Mouse (Mus musculus): ENCODE data around the gene Scgb1b3. TPM values are rescaled to one million over a fixed set of nuclear protein-coding genes. Genes with fewer than 3 reads are reported as not detected.

Scgb1b3 gene
- not detected in 2 replicates for polyA plus RNA-seq (2012; rRNA removed)

GRCm38 (mm10) chr7:31375292-31375691, at the start of gene Scgb1b3:
Gene Scgb1b3, plus strand, starts transcription at chr7:31375592.
- TF ChIP-seq CTCF (conservative IDR thresholded peaks at IDR 0.05; ENCODE audit: insufficient read depth, insufficient read length, low read depth, low read length) (no peak), POLR2A (IDR thresholded peaks at IDR 0.05; ENCODE audit: low read depth, low read length) (no peak)
- no peak within 1 kb of the TSS for H3K4me3 ChIP-seq (ENCODE audit: insufficient read depth, low read depth, low read length)

DNA sequence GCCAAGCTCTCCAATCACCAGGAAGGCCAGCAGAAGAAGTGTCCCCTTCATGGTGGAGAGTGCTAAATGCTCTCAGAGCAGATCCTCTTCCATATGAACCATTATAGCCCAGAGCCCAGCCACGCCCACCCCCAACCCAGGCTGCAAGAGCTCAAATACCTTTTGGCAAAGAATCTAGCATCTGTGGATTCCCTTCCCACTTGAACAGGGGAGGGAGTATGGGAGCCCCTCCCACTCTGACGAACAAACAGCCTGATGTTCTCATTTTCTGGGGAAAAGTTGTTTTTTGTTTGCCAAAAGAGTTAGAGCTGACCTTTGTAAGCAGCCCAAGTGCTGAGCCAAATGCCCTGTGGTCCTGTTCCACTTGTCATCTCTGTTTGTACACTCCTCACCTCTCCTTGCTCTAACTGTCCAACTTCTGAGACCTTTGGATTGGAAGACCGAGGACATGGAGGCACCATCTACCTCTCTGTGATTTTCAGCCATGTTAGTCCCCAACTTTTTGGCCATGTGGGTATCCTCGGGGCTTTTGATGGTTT, 13.3 kb upstream of the Scgb1b3 start, which contains the start of gene Scgb2b3:
TSS of gene Scgb2b3 (minus strand) at position 51 of the 539 bp plus-strand sequence.
- no peaks in the 10 kb centered on the region for H3K27me3 ChIP-seq (replicated peaks; ENCODE audit: control insufficient read depth, insufficient read depth, low read length)
- no peaks in the 10 kb centered on the region for H3K36me3 ChIP-seq (ENCODE audit: control insufficient read depth, insufficient read depth, low read length)
- TF ChIP-seq POLR2A (IDR thresholded peaks at IDR 0.05; ENCODE audit: low read depth, low read length) (no peak), CTCF (conservative IDR thresholded peaks at IDR 0.05; ENCODE audit: insufficient read depth, insufficient read length, low read depth, low read length) (no peak)
- DNase-seq: no peak
- WGBS: 69% methylated on average over 4 of the region's 4 CpGs
- no peaks in the 10 kb centered on the region for H3K4me1 ChIP-seq (ENCODE audit: control insufficient read depth, insufficient read depth, low read length)
- H3K27ac ChIP-seq (ENCODE audit: insufficient read depth, low read depth, low read length): no peak within 1 kb of the TSS
- H3K4me3 ChIP-seq (ENCODE audit: insufficient read depth, low read depth, low read length): no peak within 1 kb of the TSS

More at GRCm38 (mm10) chr7:31375292-31375691, at the start of gene Scgb1b3:
- no peaks in the 10 kb centered on the region for H3K36me3 ChIP-seq (ENCODE audit: control insufficient read depth, insufficient read depth, low read length)
- no peaks in the 10 kb centered on the region for H3K4me1 ChIP-seq (ENCODE audit: control insufficient read depth, insufficient read depth, low read length)
- 71% methylated on average over 3 of the region's 3 CpGs for WGBS
- no peaks in the 10 kb centered on the region for H3K27me3 ChIP-seq (replicated peaks; ENCODE audit: control insufficient read depth, insufficient read depth, low read length)
- H3K27ac ChIP-seq (ENCODE audit: insufficient read depth, low read depth, low read length): no peak within 1 kb of the TSS
- DNase-seq: no peak

Other genes starting within 250 kb of the Scgb1b3 start
- 25.1 and 27.9 TPM in 2 replicates for gene Scn1b, start 248.6 kb upstream of the Scgb1b3 start, polyA plus RNA-seq (2012; rRNA removed)
- gene Gramd1a, start 219.7 kb upstream of the Scgb1b3 start, polyA plus RNA-seq (2012; rRNA removed): 53.8 and 57.1 TPM in 2 replicates
- not detected in 2 replicates for gene Scgb2b2, start 85.1 kb upstream of the Scgb1b3 start, polyA plus RNA-seq (2012; rRNA removed)
- gene Scgb1b2, start 83.8 kb upstream of the Scgb1b3 start, polyA plus RNA-seq (2012; rRNA removed): not detected in 2 replicates
- gene Scgb2b3, start 13.5 kb upstream of the Scgb1b3 start, polyA plus RNA-seq (2012; rRNA removed): not detected in 2 replicates